Mouse (Mus musculus): ENCODE results near the gene Cradd.

DNA sequence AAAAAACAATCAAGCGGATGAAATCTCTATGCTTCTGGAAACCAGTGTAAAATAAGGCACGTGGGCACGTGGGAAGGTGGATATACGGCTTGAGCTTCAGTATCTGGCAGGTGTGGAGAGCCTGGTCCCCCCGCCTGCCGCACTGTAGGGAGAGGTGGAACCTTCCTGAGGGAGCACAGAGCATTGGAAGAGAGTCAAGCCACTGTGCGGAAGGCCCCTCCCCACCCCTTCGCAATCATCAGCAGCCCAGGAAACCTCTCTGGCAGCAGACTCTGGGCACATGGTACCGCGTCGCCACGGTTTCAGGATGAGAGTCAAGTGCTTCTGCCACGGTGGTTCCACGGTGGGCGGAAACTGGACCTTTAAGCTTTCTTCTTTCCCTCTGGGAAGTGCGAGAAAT is 100.7 kb downstream of the Cradd start:
- TF ChIP-seq GATA1 (IDR thresholded peaks at IDR 0.05; ENCODE audit: low read length) (no peak), TAL1 (IDR thresholded peaks at IDR 0.05; ENCODE audit: low read length) (no peak)
